Mouse (Mus musculus) C2C12 (cell line): ENCODE measurements around the gene Fgd2.
A peak's percentile ranks its signal among the peaks of the same experiment; 100 is the strongest.

Experiments
- CTCF ChIP-seq: IDR thresholded peaks from one replicate; pipeline ENCODE4 v1.5.1; 2011; ENCODE audit not compliant: control insufficient read depth, insufficient read depth, insufficient read length
- MAX ChIP-seq: IDR thresholded peaks from one replicate; pipeline ENCODE4 v1.6.1; 2011; ENCODE audit warnings: mild to moderate bottlenecking, control low read depth
- USF1 ChIP-seq: IDR thresholded peaks from one replicate; pipeline ENCODE4 v1.6.1; 2011; ENCODE audit warnings: low read depth, mild to moderate bottlenecking, control low read depth, moderate library complexity

DNA sequence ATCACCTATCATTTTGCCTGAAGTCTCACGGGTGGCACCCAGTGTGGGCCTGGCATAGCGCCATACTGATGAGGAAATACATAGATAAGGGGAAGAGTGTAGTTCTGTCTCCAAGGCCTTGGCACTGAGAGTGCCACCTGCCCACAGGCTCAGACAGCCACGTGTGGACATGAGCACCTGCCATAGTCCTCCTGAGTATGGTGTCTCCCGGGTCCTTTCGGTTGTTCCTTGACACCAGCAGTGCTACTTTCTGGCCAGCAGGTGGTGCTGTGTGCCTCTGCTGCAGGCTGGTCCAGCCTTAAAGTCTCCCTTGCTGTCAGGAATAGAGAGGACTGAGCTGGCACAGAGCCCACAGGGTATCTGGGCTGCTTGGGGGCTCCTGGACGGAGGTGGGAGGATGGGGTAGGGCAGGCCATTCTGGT is 36.1 kb downstream of the Fgd2 start:
- peak; percentile 88 for TF ChIP-seq CTCF
- TF ChIP-seq USF1 = no peak
- TF ChIP-seq MAX = no peak
